Mouse (Mus musculus): ENCODE measurements around the gene Tesc.

DNA sequence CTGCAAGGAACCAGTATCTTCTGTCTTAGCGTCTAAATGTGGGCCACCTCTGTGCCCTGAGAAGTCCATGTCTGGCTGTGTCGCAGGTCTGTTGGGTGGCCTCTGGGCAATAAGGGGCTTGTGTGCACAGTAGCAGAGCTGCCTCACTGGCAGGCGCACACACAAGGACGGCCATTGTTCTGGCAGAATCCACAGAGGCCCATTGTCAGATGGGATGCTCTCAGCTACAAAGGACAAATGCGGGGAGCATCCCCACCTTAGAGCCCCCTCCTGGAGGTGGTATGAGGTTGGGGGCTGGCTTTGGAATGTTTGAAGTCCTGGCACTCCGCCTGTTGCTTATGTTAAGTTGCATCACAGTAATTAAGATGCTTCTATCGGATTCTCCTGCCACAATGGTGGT lies 28.5 kb upstream of the Tesc start:
- TF ChIP-seq GATA1 (IDR thresholded peaks at IDR 0.05; ENCODE audit: borderline replicate concordance, low read length) (no peak), FLI1 (IDR thresholded peaks at IDR 0.05; ENCODE audit: low read length) (no peak)

Data from megakaryocyte, embryonic 14.5 days (primary cell).